Mouse (Mus musculus) midbrain, embryonic 10.5 days (tissue): Measurements from ENCODE around the gene Gm28043. TPM values are rescaled to one million over a fixed set of nuclear protein-coding genes. Genes with fewer than 3 reads are reported as not detected.
"Not testable (repeated sequence)": the region's sequence is repeated elsewhere in the genome, so short reads cannot be mapped to it uniquely, and the experiment has no call there.

Source experiments
- DNase-seq: peaks from one replicate; pipeline ENCODE4 v3.0.0-alpha.2; 2017; ENCODE audit warnings: low spot score
- H3K27ac ChIP-seq: fragments of 300-500 bp; sonication (generic); replicated peaks from 2 replicates; pipeline ENCODE4 v1.5.1; 2016; ENCODE audit warnings: mild to moderate bottlenecking
- H3K27me3 ChIP-seq: fragments of 300-500 bp; sonication (generic); 2 replicates; pipeline ENCODE4 v1.6.1; 2016; ENCODE audit warnings: low read depth, mild to moderate bottlenecking; ENCODE audit not compliant: poor library complexity, severe bottlenecking
- H3K36me3 ChIP-seq: fragments of 300-500 bp; sonication (generic); 2 replicates; pipeline ENCODE4 v1.6.1; 2016; ENCODE audit warnings: mild to moderate bottlenecking, moderate library complexity
- H3K4me1 ChIP-seq: fragments of 300-500 bp; sonication (generic); 2 replicates; pipeline ENCODE4 v1.6.1; 2016
- H3K4me3 ChIP-seq: fragments of 300-500 bp; sonication (generic); 2 replicates; pipeline ENCODE4 v1.5.1; 2016; ENCODE audit warnings: mild to moderate bottlenecking, moderate library complexity
- H3K9me3 ChIP-seq: fragments of 300-500 bp; sonication (generic); replicated peaks from 2 replicates; pipeline ENCODE4 v1.6.1; 2016; ENCODE audit warnings: mild to moderate bottlenecking
- WGBS: fragments of 180-500 bp; shearing (Covaris S2); methylation state at CpG from one replicate; pipeline ENCODE4 v1.1.7; 2016; 5-methylcytosine and 5-hydroxymethylcytosine counted together
- polyA plus RNA-seq: library from polyadenylated mRNA; unstranded; fragments of >200 nt; fragmentation: Nextera tagmentation; extraction: Ambion mirVana; gene quantifications from 2 replicates; pipeline ENCODE4 v1.2.1, GENCODE M21; 2016

The Gm28043 gene
- polyA plus RNA-seq, 1 experiment from 2014 or later, result 2.4 TPM

- 84% methylated on average over 13 of the region's 13 CpGs for WGBS
- no peak for DNase-seq
- H3K27ac ChIP-seq, result peak overlapping the region; percentile 77
Observed at GRCm38 (mm10) chr17:29596771-29597132, 17.9 kb upstream of the Gm28043 start.

DNA sequence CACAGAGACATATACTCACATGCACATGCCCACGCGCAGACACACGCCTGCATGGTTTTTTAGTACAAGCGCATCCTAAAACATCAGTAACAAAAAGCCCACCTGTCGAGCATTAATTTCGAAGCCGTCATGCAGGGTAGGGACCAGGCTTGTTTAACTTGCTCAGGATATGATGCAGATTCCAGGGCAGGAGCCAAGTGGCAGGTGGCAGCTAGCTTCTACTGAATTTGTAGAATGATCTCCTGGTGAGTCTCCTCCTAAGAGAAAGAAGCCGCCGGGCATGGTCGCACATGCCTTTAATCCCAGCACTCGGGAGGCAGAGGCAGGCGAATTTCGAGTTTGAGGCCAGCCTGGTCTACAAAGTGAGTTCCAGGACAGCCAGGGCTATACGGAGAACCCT is 15.6 kb upstream of the Gm28043 start:
- Histone ChIP-seq H3K36me3 (peaks cover 92% of the 10 kb centered on the region), H3K27ac (no peak overlapping the region), H3K9me3 (no peaks in the 10 kb centered on the region; the same call in 1 of the 2 replicates), H3K4me1 (peaks cover 28% of the 10 kb centered on the region), H3K4me3 (no peak overlapping the region), H3K27me3 (no peaks in the 10 kb centered on the region)
- WGBS, result 92% methylated on average over 14 of the region's 14 CpGs
- no peak for DNase-seq

More at GRCm38 (mm10) chr17:29596771-29597132, 17.9 kb upstream of the Gm28043 start:
- Histone ChIP-seq H3K4me1 (peaks cover 28% of the 10 kb centered on the region), H3K4me3 (no peak overlapping the region), H3K27me3 (no peaks in the 10 kb centered on the region), H3K36me3 (peaks cover 81% of the 10 kb centered on the region), H3K9me3 (no peaks in the 10 kb centered on the region)

- no peaks in the 10 kb centered on the region for H3K27me3 ChIP-seq
- DNase-seq, result no peak
- no peak overlapping the region for H3K27ac ChIP-seq
- no peaks in the 10 kb centered on the region; the same call in 1 of the 2 replicates for H3K9me3 ChIP-seq
- H3K4me1 ChIP-seq, result peaks cover 28% of the 10 kb centered on the region
- no peak overlapping the region for H3K4me3 ChIP-seq
- peaks cover 91% of the 10 kb centered on the region for H3K36me3 ChIP-seq
- 88% methylated on average over 8 of the region's 8 CpGs for WGBS
Observed at GRCm38 (mm10) chr17:29599537-29599936, 15.1 kb upstream of the Gm28043 start.

- Histone ChIP-seq H3K4me3 (no peak overlapping the region), H3K27me3 (no peaks in the 10 kb centered on the region), H3K36me3 (peaks cover 91% of the 10 kb centered on the region), H3K4me1 (peaks cover 16% of the 10 kb centered on the region), H3K27ac (no peak overlapping the region), H3K9me3 (no peaks in the 10 kb centered on the region; the same call in 1 of the 2 replicates)
- DNase-seq, result no peak
- WGBS, result 85% methylated on average over 4 of the region's 4 CpGs
Observed at GRCm38 (mm10) chr17:29601391-29601790, 13.3 kb upstream of the Gm28043 start.

DNA sequence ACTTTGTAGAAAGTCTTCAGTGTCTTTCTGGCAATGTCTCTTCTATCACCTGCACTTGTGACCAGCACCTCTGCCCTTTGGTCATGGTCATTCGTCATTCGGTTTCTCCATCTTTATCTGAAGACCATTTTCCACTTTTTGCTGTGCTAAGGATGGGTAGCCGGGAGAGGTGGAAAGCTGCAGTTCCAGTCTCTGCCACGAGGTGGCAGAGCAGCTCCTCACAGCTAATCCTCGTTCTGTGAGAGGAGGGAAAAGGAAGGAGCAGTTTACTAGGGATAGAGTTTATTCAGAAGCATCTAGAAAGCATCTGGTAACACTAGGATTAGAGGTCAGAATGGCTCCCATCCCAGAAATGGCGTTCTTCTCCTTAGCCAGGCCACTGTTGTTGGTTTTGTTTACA is 11.4 kb upstream of the Gm28043 start:
- H3K36me3 ChIP-seq, result peaks cover 76% of the 10 kb centered on the region
- H3K4me1 ChIP-seq, result no peaks in the 10 kb centered on the region
- H3K9me3 ChIP-seq, result no peaks in the 10 kb centered on the region; the same call in 1 of the 2 replicates
- 33% methylated on average over 6 of the region's 6 CpGs for WGBS
- no peak overlapping the region for H3K4me3 ChIP-seq
- no peak overlapping the region for H3K27ac ChIP-seq
- H3K27me3 ChIP-seq, result no peaks in the 10 kb centered on the region
- DNase-seq, result peak; percentile 78

GRCm38 (mm10) chr17:29613453-29613852 is 1.2 kb upstream of the Gm28043 start:
- H3K9me3 ChIP-seq, H3K4me3 ChIP-seq, H3K27me3 ChIP-seq, DNase-seq, H3K27ac ChIP-seq: not testable (repeated sequence)
- H3K4me1 ChIP-seq, result peaks cover 26% of the 10 kb centered on the region
- peaks cover 19% of the 10 kb centered on the region for H3K36me3 ChIP-seq
- WGBS, result 83% methylated on average over 5 of the region's 5 CpGs

DNA sequence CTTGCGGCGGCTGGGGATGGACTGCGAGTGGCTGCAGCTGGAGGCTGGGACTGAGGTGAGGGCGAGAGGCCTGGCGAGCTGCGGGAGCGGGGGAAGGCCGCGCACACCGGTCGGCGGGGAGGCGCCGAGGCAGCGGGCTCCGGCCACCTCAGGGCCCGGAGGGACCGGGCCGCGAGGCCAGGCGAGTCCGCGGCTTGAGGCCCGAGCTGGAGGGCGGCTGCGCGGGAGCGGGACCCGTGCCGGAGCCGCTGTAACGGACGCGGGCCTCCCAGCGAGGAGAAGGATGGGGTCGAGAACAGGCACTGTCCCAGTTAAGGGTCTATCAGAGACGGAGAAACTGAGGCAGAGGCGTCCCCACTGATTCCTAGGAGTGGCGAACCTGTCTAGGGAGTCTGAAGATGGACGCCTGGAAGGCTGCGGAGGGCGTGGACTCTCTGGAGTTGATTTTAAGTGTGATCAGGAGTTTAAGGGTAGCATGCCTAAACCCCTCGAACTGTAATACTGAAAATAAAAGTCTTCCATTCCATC is 412 bp downstream of the Gm28043 start:
- peak overlapping the region; percentile 94 for H3K4me3 ChIP-seq
- no peaks in the 10 kb centered on the region for H3K9me3 ChIP-seq
- under 1% methylated on average over 43 of the region's 43 CpGs for WGBS
- H3K27ac ChIP-seq, result peak overlapping the region; percentile 96
- peaks cover 26% of the 10 kb centered on the region for H3K4me1 ChIP-seq
- DNase-seq, result no peak
- peaks cover 31% of the 10 kb centered on the region for H3K36me3 ChIP-seq
- no peaks in the 10 kb centered on the region for H3K27me3 ChIP-seq

GRCm38 (mm10) chr17:29615616-29616015 is 940 bp downstream of the Gm28043 start:
- H3K27ac ChIP-seq, result peak overlapping the region; percentile 96
- H3K4me1 ChIP-seq, result peaks cover 26% of the 10 kb centered on the region
- H3K36me3 ChIP-seq, result peaks cover 36% of the 10 kb centered on the region
- 15% methylated on average over 4 of the region's 4 CpGs for WGBS
- no peaks in the 10 kb centered on the region for H3K9me3 ChIP-seq
- DNase-seq, result no peak
- no peaks in the 10 kb centered on the region for H3K27me3 ChIP-seq
- peak overlapping the region; percentile 94 for H3K4me3 ChIP-seq

- Histone ChIP-seq H3K4me1 (peaks cover 22% of the 10 kb centered on the region), H3K27me3 (no peaks in the 10 kb centered on the region), H3K9me3 (no peaks in the 10 kb centered on the region), H3K36me3 (peaks cover 72% of the 10 kb centered on the region), H3K27ac (no peak overlapping the region), H3K4me3 (no peak overlapping the region)
- WGBS, result 93% methylated on average over 3 of the region's 3 CpGs
- DNase-seq, result no peak
Observed at GRCm38 (mm10) chr17:29619231-29619630, 4.6 kb downstream of the Gm28043 start.

DNA sequence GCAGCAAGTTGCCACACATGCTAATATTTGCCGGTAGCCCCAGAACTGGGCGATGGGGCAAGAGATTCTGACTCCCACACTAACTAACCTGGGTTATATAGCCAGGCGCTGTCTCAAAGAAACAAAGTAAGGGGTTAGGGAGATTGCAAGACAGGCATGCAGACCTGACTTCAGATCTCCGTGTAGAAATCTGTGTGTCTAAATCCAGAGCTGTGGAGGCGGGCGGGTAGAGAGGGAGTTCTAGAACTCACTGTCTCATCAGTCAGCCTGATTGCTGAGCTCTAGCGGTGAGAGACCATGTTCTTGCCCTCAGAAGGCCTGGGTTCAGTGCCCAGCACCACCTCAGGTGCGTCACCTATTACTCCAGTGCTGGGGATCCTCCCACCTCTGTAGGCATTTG is 8.8 kb downstream of the Gm28043 start:
- WGBS, result 95% methylated on average over 8 of the region's 8 CpGs
- no peak for DNase-seq
- Histone ChIP-seq H3K4me1 (no peaks in the 10 kb centered on the region), H3K27me3 (no peaks in the 10 kb centered on the region), H3K4me3 (no peak overlapping the region), H3K36me3 (peaks cover 99% of the 10 kb centered on the region), H3K27ac (no peak overlapping the region), H3K9me3 (no peaks in the 10 kb centered on the region)

GRCm38 (mm10) chr17:29627285-29627684 is 12.6 kb downstream of the Gm28043 start:
- Histone ChIP-seq H3K27ac (no peak overlapping the region), H3K4me3 (no peak overlapping the region), H3K36me3 (peaks cover 98% of the 10 kb centered on the region), H3K27me3 (no peaks in the 10 kb centered on the region), H3K9me3 (no peaks in the 10 kb centered on the region), H3K4me1 (no peaks in the 10 kb centered on the region)
- no peak for DNase-seq
- WGBS, result 93% methylated on average over 9 of the region's 9 CpGs

GRCm38 (mm10) chr17:29628946-29629345 is 14.3 kb downstream of the Gm28043 start:
- Histone ChIP-seq H3K9me3 (no peaks in the 10 kb centered on the region), H3K27me3 (no peaks in the 10 kb centered on the region), H3K36me3 (peaks cover 98% of the 10 kb centered on the region), H3K4me1 (no peaks in the 10 kb centered on the region), H3K4me3 (no peak overlapping the region), H3K27ac (no peak overlapping the region)
- no peak for DNase-seq
- 92% methylated on average over 5 of the region's 5 CpGs for WGBS

- peaks cover 98% of the 10 kb centered on the region for H3K36me3 ChIP-seq
- no peaks in the 10 kb centered on the region for H3K27me3 ChIP-seq
- no peak overlapping the region for H3K4me3 ChIP-seq
- H3K4me1 ChIP-seq, result no peaks in the 10 kb centered on the region
- H3K27ac ChIP-seq, result no peak overlapping the region
- DNase-seq, result no peak
- WGBS, result 86% methylated on average over 5 of the region's 5 CpGs
- no peaks in the 10 kb centered on the region for H3K9me3 ChIP-seq
Observed at GRCm38 (mm10) chr17:29629620-29630019, 14.9 kb downstream of the Gm28043 start.

DNA sequence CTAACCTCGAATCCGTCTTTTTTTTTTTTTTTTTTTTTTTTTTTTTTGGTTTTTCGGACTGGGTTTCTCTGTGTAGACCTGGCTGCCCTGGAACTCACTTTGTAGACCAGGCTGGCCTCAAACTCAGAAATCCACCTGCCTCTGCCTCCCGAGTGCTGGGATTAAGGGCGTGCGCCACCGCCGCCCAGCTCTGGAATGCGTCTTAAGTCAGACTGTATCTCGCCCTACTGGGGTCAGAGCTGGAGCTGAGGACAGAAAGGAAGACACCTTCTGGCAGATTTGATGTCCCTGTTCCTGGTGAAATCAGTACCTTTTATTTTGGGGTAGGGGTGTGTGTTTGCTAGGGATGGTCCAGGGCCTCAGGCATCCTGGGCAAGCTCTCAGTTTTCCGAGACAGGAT is 17.6 kb downstream of the Gm28043 start:
- Histone ChIP-seq H3K36me3 (peaks cover 98% of the 10 kb centered on the region), H3K4me3 (no peak overlapping the region), H3K27me3 (no peaks in the 10 kb centered on the region), H3K4me1 (no peaks in the 10 kb centered on the region), H3K27ac (no peak overlapping the region), H3K9me3 (no peaks in the 10 kb centered on the region)
- no peak for DNase-seq
- WGBS, result 94% methylated on average over 11 of the region's 11 CpGs
